Mouse (Mus musculus) CD4-positive helper T cell, adult 2 months (primary cell): ENCODE measurements at regions not wholly inside any gene's neighbourhood (a gene's known extent, or its start where the extent isn't known, plus 50 kb on each side); places are given as distances from the start of the nearest gene placed in this dataset.

Experiments
- DNase-seq: peaks from one replicate; pipeline ENCODE4 v3.0.0-alpha.2; 2012; ENCODE audit warnings: low read depth, missing footprints, low spot score

GRCm38 (mm10) chr3:118418981-118419380, 142.9 kb upstream of the Dpyd start:
- no peak for DNase-seq

GRCm38 (mm10) chr3:118421701-118422100, 140.2 kb upstream of the Dpyd start:
- DNase-seq = no peak

- no peak for DNase-seq
Measured at GRCm38 (mm10) chr3:118425748-118426147, 136.2 kb upstream of the Dpyd start.

GRCm38 (mm10) chr3:118428523-118428922, 133.4 kb upstream of the Dpyd start:
- no peak for DNase-seq

- DNase-seq = no peak
Measured at GRCm38 (mm10) chr3:118429825-118430630, 131.9 kb upstream of the Dpyd start.

GRCm38 (mm10) chr3:118430631-118430906, 131.4 kb upstream of the Dpyd start:
- no peak for DNase-seq

- no peak for DNase-seq
Measured at GRCm38 (mm10) chr3:118431031-118431723, 130.8 kb upstream of the Dpyd start.

GRCm38 (mm10) chr3:118433441-118434021, 128.4 kb upstream of the Dpyd start:
- no peak for DNase-seq

- DNase-seq = no peak
Measured at GRCm38 (mm10) chr3:118434311-118434710, 127.6 kb upstream of the Dpyd start.

- no peak for DNase-seq
Measured at GRCm38 (mm10) chr3:118434847-118435246, 127.1 kb upstream of the Dpyd start.

- no peak for DNase-seq
Measured at GRCm38 (mm10) chr3:118435248-118435647, 126.7 kb upstream of the Dpyd start.

- no peak for DNase-seq
Measured at GRCm38 (mm10) chr3:118443742-118444332, 118.1 kb upstream of the Dpyd start.

GRCm38 (mm10) chr3:118445360-118445759, 116.6 kb upstream of the Dpyd start:
- no peak for DNase-seq

GRCm38 (mm10) chr3:118459636-118460035, 102.3 kb upstream of the Dpyd start:
- no peak for DNase-seq

GRCm38 (mm10) chr3:118465611-118466010, 96.3 kb upstream of the Dpyd start:
- DNase-seq = no peak

GRCm38 (mm10) chr3:118472215-118472799, 89.6 kb upstream of the Dpyd start:
- no peak for DNase-seq

- no peak for DNase-seq
Measured at GRCm38 (mm10) chr3:118478065-118478464, 83.9 kb upstream of the Dpyd start.

GRCm38 (mm10) chr3:118480515-118481248, 81.2 kb upstream of the Dpyd start:
- no peak for DNase-seq

- no peak for DNase-seq
Measured at GRCm38 (mm10) chr3:118485966-118486365, 76.0 kb upstream of the Dpyd start.

- DNase-seq = no peak
Measured at GRCm38 (mm10) chr3:118487408-118487807, 74.5 kb upstream of the Dpyd start.

- no peak for DNase-seq
Measured at GRCm38 (mm10) chr3:118491101-118491500, 70.8 kb upstream of the Dpyd start.
